Mouse (Mus musculus): ENCODE results near the gene Trim45.

The Trim45 gene

DNA sequence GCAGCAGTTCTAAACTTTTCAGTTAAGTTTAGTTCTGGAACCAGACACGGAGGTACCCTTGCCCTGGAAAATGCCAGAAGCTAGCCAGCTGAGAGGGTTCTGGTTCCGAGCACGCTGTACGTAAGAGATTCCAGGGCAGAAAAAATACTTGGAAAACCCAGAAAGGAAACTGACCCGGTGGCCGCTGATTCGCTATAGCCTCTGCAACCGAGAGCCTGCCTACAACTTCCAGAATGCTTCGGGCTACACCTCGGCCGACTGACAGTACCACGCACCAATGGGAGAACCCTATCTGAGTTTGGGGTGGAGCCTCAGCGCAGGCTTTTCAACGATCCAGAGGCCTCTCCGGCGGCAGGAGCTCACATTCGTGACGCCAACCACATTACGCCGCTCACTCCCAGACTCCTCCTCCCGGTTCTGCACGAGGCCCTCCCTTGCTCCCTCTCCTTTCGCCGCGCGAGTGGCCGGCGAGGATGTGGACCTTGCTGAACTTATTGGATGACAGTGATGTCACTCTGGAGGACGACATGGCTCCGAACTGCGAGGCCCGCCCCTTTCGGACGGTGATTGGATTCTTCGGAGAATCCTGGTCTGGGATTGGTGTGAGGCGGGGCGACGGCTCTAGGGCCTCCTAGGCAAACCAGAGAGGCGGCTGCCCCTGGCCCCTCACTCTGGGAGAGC, at the start of gene Trim45:
Gene Trim45, plus strand, starts transcription at position 378 of the 681 bp plus-strand sequence.
- in situ Hi-C loops (cut with MboI, MseI): loop anchor here (5.0 to 25.0 kb wide), 5 partner anchors 235 to 1813 kb away; partner anchors contain the start of genes Man1a2 (in 1 of the 2), Tspan2 (in 1 of the 2) and Wars2 (in 1 of the 2)

- in situ Hi-C loops (cut with MboI, MseI): no loop called here
These were observed 44.9 kb upstream of the Trim45 start for GRCm38 (mm10) chr3:100877057-100877456.

- in situ Hi-C loops (cut with MboI, MseI): no loop called here
These were observed 40.6 kb upstream of the Trim45 start for GRCm38 (mm10) chr3:100881403-100881802.

DNA sequence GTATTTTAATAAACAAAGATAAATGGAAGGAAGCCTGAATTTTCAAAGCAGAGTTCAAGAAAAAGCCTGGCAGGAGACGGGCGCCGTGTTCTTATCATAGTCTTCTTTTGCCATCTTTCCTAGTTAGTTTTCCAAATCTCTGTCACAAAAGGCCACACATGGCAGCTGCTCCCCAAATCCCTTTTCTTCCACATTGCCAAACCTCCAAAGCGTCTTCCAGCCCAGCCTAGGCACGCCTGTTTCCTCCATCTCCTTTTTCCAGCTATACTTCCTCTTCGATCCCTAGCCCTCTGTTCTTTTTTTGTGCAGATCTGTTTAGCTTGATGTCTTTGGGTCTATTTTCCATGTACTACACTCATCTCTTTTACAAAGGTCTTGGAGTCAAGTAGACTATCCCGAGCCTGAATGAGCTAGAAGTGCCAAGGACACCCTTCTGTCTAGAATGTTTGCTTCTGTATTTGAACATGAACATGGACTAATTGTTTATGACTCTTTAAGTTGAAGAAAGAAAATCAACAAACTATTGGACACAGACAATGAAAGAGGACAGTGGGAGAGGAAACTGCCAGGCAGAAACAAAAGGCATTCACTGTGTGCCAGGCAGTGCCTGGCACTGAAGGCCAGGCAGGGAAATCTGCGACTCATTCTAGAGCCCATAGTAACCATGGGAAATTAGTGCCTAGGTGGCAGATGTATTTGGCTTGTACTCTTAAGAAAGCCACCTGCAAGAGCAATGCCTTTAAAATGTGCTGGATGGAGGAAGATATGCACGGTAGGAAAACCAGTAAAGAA, 40.0 kb upstream of the Trim45 start:
- in situ Hi-C loops (cut with MboI, MseI): no loop called here

- in situ Hi-C loops (cut with MboI, MseI): no loop called here
These were observed 32.8 kb upstream of the Trim45 start for GRCm38 (mm10) chr3:100889234-100889633.

GRCm38 (mm10) chr3:100890406-100890805, 31.6 kb upstream of the Trim45 start:
- in situ Hi-C loops (cut with MboI, MseI): no loop called here

DNA sequence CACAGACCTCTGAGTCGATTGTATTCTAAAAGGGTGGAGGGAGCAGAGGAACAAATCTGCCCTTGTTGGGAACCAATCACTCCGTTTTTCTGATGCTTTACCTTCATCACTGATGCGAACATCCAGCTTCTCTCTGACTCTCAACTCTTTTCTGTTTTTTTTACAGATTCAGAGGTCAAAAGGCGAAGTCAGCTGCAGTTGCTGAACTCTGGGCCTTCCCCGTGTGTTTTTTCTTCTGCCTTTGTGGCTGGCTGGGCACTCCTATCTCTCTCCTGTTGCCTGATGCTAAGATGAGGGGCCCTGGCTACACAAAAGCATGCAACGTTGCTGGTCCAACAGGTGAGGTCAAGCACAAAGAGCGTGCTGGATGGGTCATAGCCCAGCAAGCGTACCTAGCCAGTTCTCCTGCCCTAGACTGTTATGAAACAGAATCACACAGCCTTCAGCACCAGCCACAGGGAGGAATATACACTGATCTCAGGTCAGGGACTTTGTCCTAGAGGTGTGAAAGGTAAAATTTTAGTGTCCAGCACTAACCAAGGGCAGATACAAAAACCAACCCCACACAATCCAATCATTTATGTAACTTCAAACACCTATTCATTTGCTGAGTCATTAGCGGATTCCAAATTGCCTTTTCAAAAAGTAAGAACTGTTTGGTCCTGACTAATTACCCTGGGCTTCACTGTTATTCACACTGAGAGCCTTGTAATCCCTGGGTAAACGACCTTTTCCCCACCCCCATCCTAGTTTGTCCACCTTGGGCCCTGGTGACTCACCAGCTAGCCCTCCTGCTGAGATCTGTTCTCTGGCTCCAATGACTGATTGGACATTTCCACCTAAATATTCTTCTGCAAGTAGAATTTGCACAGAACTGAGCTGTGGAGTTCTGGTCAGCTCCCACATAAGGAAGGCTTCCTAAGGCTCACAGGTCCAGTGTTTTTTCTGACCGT, 29.3 kb upstream of the Trim45 start:
- in situ Hi-C loops (cut with MboI, MseI): no loop called here

DNA sequence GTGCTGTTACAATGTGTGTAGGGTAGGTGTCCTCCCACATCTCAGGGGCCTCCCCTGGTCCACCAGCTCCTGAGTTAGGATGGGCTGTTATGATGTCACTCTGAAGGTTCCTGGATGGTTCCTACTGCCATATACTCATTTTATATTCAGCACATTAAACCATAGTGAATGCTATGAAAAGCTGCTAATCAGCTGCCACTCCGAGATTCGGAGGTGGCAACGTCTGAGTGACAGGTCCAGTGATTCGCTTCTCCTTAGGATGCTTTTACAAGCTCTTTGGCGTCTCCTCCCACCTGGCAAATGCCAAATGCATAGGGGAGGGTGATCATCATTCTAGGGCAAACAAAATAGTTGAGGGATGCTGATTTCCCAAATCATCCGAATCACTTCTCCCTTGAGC, 26.5 kb upstream of the Trim45 start:
- in situ Hi-C loops (cut with MboI, MseI): no loop called here

DNA sequence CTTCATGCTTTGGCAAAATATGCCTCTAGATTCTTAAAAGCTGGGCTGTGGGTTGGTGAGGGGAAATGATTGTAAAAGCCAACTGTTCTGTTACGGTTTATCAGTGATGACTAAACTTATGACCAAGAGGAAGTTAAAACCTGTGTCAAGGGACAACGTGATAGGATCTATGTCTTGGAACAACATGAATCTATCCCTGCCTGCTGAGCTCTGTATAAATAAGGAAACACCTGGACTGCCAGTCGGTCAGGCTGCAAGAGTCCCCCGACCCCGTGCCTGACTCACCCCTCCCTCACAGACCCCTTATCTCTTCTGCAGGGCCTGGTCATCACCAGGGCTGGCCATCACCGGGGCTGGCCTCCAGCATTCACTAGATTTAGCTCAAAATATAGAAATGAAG, 15.9 kb upstream of the Trim45 start:
- in situ Hi-C loops (cut with MboI, MseI): loop anchor here (25.0 kb wide), 2 partner anchors 1644 to 1769 kb away; partner anchors contain the start of gene Wars2 (in 1 of the 2)

GRCm38 (mm10) chr3:100906916-100907315, 15.1 kb upstream of the Trim45 start:
- in situ Hi-C loops (cut with MboI, MseI): loop anchor here (25.0 kb wide), 2 partner anchors 1645 to 1770 kb away; partner anchors contain the start of gene Wars2 (in 1 of the 2)

DNA sequence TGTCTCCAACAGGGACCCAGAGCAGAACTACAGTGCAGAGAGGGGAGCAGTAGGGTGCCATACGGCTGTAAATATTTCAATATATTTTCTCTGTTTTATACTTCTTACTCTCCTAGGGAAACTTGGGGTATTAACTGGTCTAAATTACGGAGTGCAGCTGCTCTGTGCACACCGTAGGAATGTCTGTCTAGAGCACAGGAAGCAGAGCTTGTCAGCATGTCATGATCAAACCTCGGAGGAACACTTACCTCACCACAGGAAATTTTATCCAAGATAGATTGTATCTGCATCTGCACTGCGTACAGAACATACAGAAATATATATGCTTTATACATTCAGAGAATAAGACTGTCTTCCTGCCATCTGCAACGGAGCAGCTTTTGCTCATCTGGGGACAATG, 13.4 kb upstream of the Trim45 start:
- in situ Hi-C loops (cut with MboI, MseI): loop anchor here (25.0 kb wide), 2 partner anchors 1646 to 1771 kb away; partner anchors contain the start of gene Wars2 (in 1 of the 2)

- in situ Hi-C loops (cut with MboI, MseI): loop anchor here (25.0 kb wide), 2 partner anchors 1648 to 1773 kb away; partner anchors contain the start of gene Wars2 (in 1 of the 2)
These were observed 11.4 kb upstream of the Trim45 start for GRCm38 (mm10) chr3:100910621-100911020.

DNA sequence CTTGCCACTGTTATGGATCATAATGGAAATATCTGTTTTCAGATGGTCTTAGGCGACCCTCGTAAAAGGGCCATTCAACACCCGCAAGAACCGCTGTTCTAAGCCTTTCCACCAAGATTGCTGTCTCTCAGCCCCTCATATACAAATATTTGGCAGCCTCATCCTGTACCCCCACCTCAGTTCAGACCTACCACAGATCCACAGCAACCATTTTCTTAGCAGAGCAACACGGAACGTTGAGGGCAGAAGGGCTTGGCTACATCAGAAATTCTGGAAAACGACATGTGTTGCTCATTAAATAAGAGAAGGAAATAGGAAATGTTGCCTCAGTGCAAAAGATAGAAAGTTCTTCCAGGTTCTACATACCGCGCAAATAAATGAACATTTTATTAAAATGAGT, 11.0 kb upstream of the Trim45 start:
- in situ Hi-C loops (cut with MboI, MseI): loop anchor here (25.0 kb wide), 2 partner anchors 1649 to 1774 kb away; partner anchors contain the start of gene Wars2 (in 1 of the 2)

- in situ Hi-C loops (cut with MboI, MseI): loop anchor here (25.0 kb wide), 2 partner anchors 1649 to 1774 kb away; partner anchors contain the start of gene Wars2 (in 1 of the 2)
These were observed 10.3 kb upstream of the Trim45 start for GRCm38 (mm10) chr3:100911498-100912213.

DNA sequence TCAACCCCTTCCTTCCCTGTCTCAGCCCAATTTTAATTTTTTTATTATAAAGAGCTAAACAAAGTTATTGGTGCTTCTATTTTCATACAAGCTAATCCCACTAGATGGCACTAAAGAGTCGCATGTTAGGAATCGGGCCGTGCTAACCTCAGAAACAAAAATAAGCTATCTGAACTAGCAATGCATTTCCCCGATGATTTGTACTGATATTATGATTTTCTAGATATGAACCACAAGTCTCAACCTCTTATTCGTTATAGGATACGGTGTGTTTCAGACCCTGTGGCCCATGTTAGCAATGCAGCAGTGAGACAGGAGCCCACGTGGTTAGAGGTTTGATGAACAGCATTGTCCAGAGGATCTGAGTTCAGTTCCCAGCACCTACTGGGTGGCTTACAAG, 5.2 kb upstream of the Trim45 start:
- in situ Hi-C loops (cut with MboI, MseI): loop anchor here (25.0 kb wide), 2 partner anchors 1655 to 1780 kb away; partner anchors contain the start of gene Wars2 (in 1 of the 2)

- in situ Hi-C loops (cut with MboI, MseI): loop anchor here (5.0 to 25.0 kb wide), 5 partner anchors 233 to 1814 kb away; partner anchors contain the start of genes Man1a2 (in 1 of the 2), Tspan2 (in 1 of the 2) and Wars2 (in 1 of the 2)
These were observed 1.3 kb upstream of the Trim45 start for GRCm38 (mm10) chr3:100920611-100921140.

- in situ Hi-C loops (cut with MboI, MseI): loop anchor here (5.0 to 25.0 kb wide), 5 partner anchors 235 to 1812 kb away; partner anchors contain the start of genes Man1a2 (in 1 of the 2), Tspan2 (in 1 of the 2) and Wars2 (in 1 of the 2)
These were observed 739 bp downstream of the Trim45 start for GRCm38 (mm10) chr3:100922506-100923375.

- in situ Hi-C loops (cut with MboI, MseI): loop anchor here (5.0 to 25.0 kb wide), 5 partner anchors 237 to 1811 kb away; partner anchors contain the start of genes Man1a2 (in 1 of the 2), Tspan2 (in 1 of the 2) and Wars2 (in 1 of the 2)
These were observed 2.2 kb downstream of the Trim45 start for GRCm38 (mm10) chr3:100924065-100924732.
